Mouse (Mus musculus) liver, postnatal 0 days (tissue): ENCODE data around the gene Bicc1. TPM values are rescaled to one million over a fixed set of nuclear protein-coding genes. Genes with fewer than 3 reads are reported as not detected.
A peak's percentile ranks its signal among the peaks of the same experiment; 100 is the strongest.

ENCODE experiments used
- ATAC-seq: fragments of 200-750 bp; cut with Nextera tagmentation; 2 replicates; pipeline ENCODE4 v1.8.0; 2017; ENCODE audit warnings: mild to moderate bottlenecking, moderate library complexity
- DNase-seq: peaks from one replicate; pipeline ENCODE4 v3.0.0-alpha.2; 2016
- H3K27ac ChIP-seq: fragments of 300-500 bp; sonication (generic); 2 replicates; pipeline ENCODE4 v1.5.1; 2014; ENCODE audit warnings: antibody characterized with exemption, moderate library complexity, mild to moderate bottlenecking, low read depth
- H3K27me3 ChIP-seq: fragments of 300-500 bp; sonication (generic); 2 replicates; pipeline ENCODE4 v1.6.1; 2014; ENCODE audit warnings: low read length, control low read depth, mixed read lengths; ENCODE audit not compliant: insufficient read depth
- H3K36me3 ChIP-seq: fragments of 300-500 bp; sonication (generic); replicated peaks from 2 replicates; pipeline ENCODE4 v1.6.1; 2014; ENCODE audit warnings: mild to moderate bottlenecking, control low read depth, low read length, moderate library complexity, mixed read lengths; ENCODE audit not compliant: insufficient read depth
- H3K4me1 ChIP-seq: fragments of 300-500 bp; sonication (generic); 2 replicates; pipeline ENCODE4 v1.6.1; 2014; ENCODE audit warnings: antibody characterized with exemption, mild to moderate bottlenecking, control low read depth; ENCODE audit not compliant: insufficient read depth
- H3K4me2 ChIP-seq: fragments of 300-500 bp; sonication (generic); 2 replicates; pipeline ENCODE4 v1.6.1; 2014; ENCODE audit warnings: low read depth, mild to moderate bottlenecking, low read length, moderate library complexity, mixed read lengths
- H3K4me3 ChIP-seq: fragments of 300-500 bp; sonication (generic); 2 replicates; pipeline ENCODE4 v1.5.1; 2014; ENCODE audit warnings: low read depth, low read length
- H3K9ac ChIP-seq: fragments of 300-500 bp; sonication (generic); replicated peaks from 2 replicates; pipeline ENCODE4 v1.6.1; 2014; ENCODE audit warnings: mild to moderate bottlenecking, moderate library complexity
- H3K9me3 ChIP-seq: fragments of 300-500 bp; sonication (generic); 2 replicates; pipeline ENCODE4 v1.6.1; 2016; ENCODE audit warnings: mild to moderate bottlenecking, control low read depth, low read length, mixed read lengths
- CTCF ChIP-seq: sonication (generic); IDR thresholded peaks from 2 replicates; pipeline ENCODE4 v1.5.1; 2016; ENCODE audit warnings: antibody characterized with exemption, low read depth
- EP300 ChIP-seq: IDR thresholded peaks from 2 replicates; pipeline ENCODE4 v1.6.1; 2016; ENCODE audit warnings: antibody characterized with exemption, low read depth, mild to moderate bottlenecking
- WGBS: fragments of 180-500 bp; shearing (Covaris S2); extraction: QIAGEN DNeasy Blood & Tissue Kit; methylation state at CpG from one replicate; pipeline ENCODE4 v1.1.7; 2014; ENCODE audit not compliant: insufficient replicate concordance; 5-methylcytosine and 5-hydroxymethylcytosine counted together
- polyA plus RNA-seq: library from polyadenylated mRNA; unstranded; fragments of >200 nt; fragmentation: Nextera tagmentation; extraction: Ambion mirVana; gene quantifications from 2 replicates; pipeline ENCODE4 v1.2.1, GENCODE M21; 2015

Gene Bicc1
- polyA plus RNA-seq, 1 experiment from 2014 or later = 3.0 TPM

GRCm38 (mm10) chr10:71086571-71087358 is 72.7 kb downstream of the Bicc1 start:
- H3K9me3 ChIP-seq = no peaks in the 10 kb centered on the region
- H3K9ac ChIP-seq = no peak overlapping the region
- no peak overlapping the region for H3K4me3 ChIP-seq
- no peaks in the 10 kb centered on the region for H3K27me3 ChIP-seq
- H3K27ac ChIP-seq = no peak overlapping the region
- H3K4me2 ChIP-seq = no peak overlapping the region
- TF ChIP-seq CTCF (no peak), EP300 (no peak)
- H3K36me3 ChIP-seq = no peaks in the 10 kb centered on the region
- DNase-seq (no peak), ATAC-seq (peak; percentile 54; the same call in 1 of the 2 replicates)
- 71% methylated on average over 4 of the region's 4 CpGs for WGBS
- H3K4me1 ChIP-seq = no peaks in the 10 kb centered on the region

GRCm38 (mm10) chr10:71082986-71083385 is 76.5 kb downstream of the Bicc1 start:
- Histone ChIP-seq H3K9ac (no peak overlapping the region), H3K27ac (no peak overlapping the region), H3K27me3 (no peaks in the 10 kb centered on the region), H3K9me3 (no peaks in the 10 kb centered on the region), H3K4me1 (no peaks in the 10 kb centered on the region; the same call in 1 of the 2 replicates), H3K4me3 (no peak overlapping the region), H3K36me3 (no peaks in the 10 kb centered on the region), H3K4me2 (no peak overlapping the region)
- TF ChIP-seq CTCF = no peak
- no peak for TF ChIP-seq EP300
- DNase-seq (no peak), ATAC-seq (no peak)
- 68% methylated on average over 6 of the region's 6 CpGs for WGBS

- H3K9ac ChIP-seq = no peak overlapping the region
- TF ChIP-seq CTCF (no peak), EP300 (no peak)
- H3K27me3 ChIP-seq = no peaks in the 10 kb centered on the region
- H3K4me1 ChIP-seq = no peaks in the 10 kb centered on the region; the same call in 1 of the 2 replicates
- no peak overlapping the region for H3K4me3 ChIP-seq
- 73% methylated on average over 5 of the region's 5 CpGs for WGBS
- no peaks in the 10 kb centered on the region for H3K9me3 ChIP-seq
- H3K4me2 ChIP-seq = no peak overlapping the region
- H3K36me3 ChIP-seq = no peaks in the 10 kb centered on the region
- ATAC-seq = no peak
- no peak for DNase-seq
- no peak overlapping the region for H3K27ac ChIP-seq
These were observed 80.6 kb downstream of the Bicc1 start for GRCm38 (mm10) chr10:71078856-71079255.

- H3K4me1 ChIP-seq = no peaks in the 10 kb centered on the region
- no peak overlapping the region for H3K27ac ChIP-seq
- TF ChIP-seq CTCF (no peak), EP300 (no peak)
- H3K9ac ChIP-seq = no peak overlapping the region
- no peaks in the 10 kb centered on the region for H3K36me3 ChIP-seq
- 60% methylated on average over 4 of the region's 4 CpGs for WGBS
- H3K9me3 ChIP-seq = no peaks in the 10 kb centered on the region
- H3K4me2 ChIP-seq = no peak overlapping the region
- H3K27me3 ChIP-seq = no peaks in the 10 kb centered on the region
- no peak for DNase-seq
- H3K4me3 ChIP-seq = no peak overlapping the region
- ATAC-seq = no peak
These were observed 94.5 kb downstream of the Bicc1 start for GRCm38 (mm10) chr10:71065009-71065408.

- Histone ChIP-seq H3K4me1 (no peaks in the 10 kb centered on the region), H3K27me3 (no peaks in the 10 kb centered on the region), H3K4me3 (no peak overlapping the region), H3K9ac (no peak overlapping the region), H3K9me3 (no peaks in the 10 kb centered on the region), H3K36me3 (no peaks in the 10 kb centered on the region), H3K27ac (no peak overlapping the region), H3K4me2 (no peak overlapping the region)
- no peak for ATAC-seq
- WGBS = 78% methylated on average over 6 of the region's 6 CpGs
- DNase-seq = no peak
- TF ChIP-seq CTCF (no peak), EP300 (no peak)
These were observed 94.9 kb downstream of the Bicc1 start for GRCm38 (mm10) chr10:71064576-71064975.

GRCm38 (mm10) chr10:71062151-71062550 is 97.3 kb downstream of the Bicc1 start:
- no peak for TF ChIP-seq CTCF
- TF ChIP-seq EP300 = no peak
- 53% methylated on average over 6 of the region's 6 CpGs for WGBS
- ATAC-seq (no peak), DNase-seq (no peak)
- Histone ChIP-seq H3K4me3 (no peak overlapping the region), H3K4me2 (no peak overlapping the region), H3K4me1 (no peaks in the 10 kb centered on the region; the same call in 1 of the 2 replicates), H3K9me3 (no peaks in the 10 kb centered on the region), H3K9ac (no peak overlapping the region), H3K27ac (no peak overlapping the region), H3K36me3 (no peaks in the 10 kb centered on the region), H3K27me3 (no peaks in the 10 kb centered on the region)
